Mouse (Mus musculus) left cerebral cortex, adult 8-10 months (tissue): ENCODE data around the gene Gm16223. TPM values are rescaled to one million over a fixed set of nuclear protein-coding genes. Genes with fewer than 3 reads are reported as not detected.
A peak's percentile ranks its signal among the peaks of the same experiment; 100 is the strongest.

Source experiments
- DNase-seq, 2 experiments: peaks; one replicate each; pipeline ENCODE4 v3.0.0; 2022; ENCODE audit warnings: low spot score in 2 of 2
- total RNA-seq, 4 experiments: library from RNA; stranded (reverse); gene quantifications; 2 replicates each; pipeline ENCODE4 v1.2.4; 2022

Gene Gm16223
- total RNA-seq = under 1 TPM in 3 of 4 experiments, not detected in 1; 0.13 to 0.21 (median 0.15) TPM

DNA sequence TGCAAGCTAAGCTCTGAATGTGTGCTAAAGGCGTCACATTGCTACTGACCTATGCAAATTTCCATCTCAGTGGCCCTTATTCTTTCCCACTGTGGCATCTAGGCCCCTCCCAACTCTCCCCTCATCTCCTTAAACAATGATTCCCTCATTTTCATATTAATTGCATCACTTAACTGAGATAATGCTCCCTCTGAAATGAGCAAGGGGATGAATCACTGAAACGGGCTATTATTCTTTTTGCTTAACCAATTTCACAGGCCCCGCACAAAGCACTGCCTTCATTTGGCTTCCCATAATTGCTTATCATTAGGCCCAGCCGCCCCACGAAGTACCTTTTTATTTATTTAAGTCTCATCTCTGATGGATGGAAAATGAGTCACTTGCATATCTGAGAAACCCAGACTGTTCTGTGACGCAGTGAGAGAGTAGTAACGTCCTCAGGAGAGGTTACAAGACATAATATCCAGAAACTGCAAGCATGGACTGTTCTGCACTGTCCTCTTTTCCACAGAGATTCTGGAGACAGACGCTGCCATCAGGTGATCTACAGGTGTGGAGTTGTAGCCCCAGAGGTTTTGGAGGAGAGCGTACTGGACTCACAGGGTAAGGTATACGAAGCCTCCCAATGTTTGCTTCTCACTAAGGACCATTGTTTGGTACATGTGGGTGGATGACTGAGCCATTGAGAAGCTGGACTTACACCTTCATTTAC, at the start of gene Gm16223:
Gene Gm16223, plus strand, starts transcription at position 485 of the 712 bp plus-strand sequence.
- no peak for DNase-seq

- no peak for DNase-seq
These were observed 45.7 kb upstream of the Gm16223 start for GRCm38 (mm10) chr5:42022029-42022428.

DNA sequence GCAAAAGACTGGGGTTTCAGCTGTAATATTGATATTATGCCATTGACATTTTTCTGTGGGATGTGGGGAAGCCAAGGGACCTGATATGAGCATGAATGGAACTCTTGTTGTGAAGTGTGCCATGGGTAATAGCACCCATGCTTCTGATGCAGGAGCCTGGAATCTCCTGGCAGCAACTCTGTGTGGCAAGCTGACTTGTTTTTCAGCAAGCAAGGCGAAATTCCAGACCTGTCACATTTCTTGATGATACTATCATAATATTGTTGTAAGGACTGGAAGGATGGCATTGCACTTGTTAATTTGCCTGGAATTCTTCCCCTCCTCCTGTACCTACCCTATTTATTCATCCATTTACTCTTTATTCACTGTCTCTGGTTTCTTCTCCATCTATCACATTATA, 44.2 kb upstream of the Gm16223 start:
- no peak for DNase-seq

- no peak for DNase-seq
These were observed 31.2 kb upstream of the Gm16223 start for GRCm38 (mm10) chr5:42036388-42037082.

DNA sequence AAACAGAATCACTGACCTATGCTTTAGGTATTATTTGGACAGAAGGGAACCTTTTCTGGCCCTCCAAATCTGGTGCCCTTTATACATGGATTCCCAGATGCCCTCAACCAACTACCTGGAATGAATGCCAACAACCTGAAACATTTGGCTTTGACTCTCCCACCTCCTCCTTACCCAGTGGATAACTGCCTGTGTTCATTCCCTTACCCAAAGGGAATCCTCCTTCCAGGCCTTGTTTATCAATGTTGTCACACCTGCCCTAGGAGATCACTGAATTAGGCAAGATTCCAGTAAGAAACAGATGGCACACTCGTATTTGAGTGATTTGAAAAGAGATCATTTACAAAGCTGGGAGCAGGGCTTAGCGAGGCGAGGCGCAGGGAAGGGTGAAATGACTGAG, 13.1 kb upstream of the Gm16223 start:
- DNase-seq = no peak

GRCm38 (mm10) chr5:42055151-42055550, 12.6 kb upstream of the Gm16223 start:
- no peak for DNase-seq

GRCm38 (mm10) chr5:42065090-42065489, 2.7 kb upstream of the Gm16223 start:
- no peak for DNase-seq

DNA sequence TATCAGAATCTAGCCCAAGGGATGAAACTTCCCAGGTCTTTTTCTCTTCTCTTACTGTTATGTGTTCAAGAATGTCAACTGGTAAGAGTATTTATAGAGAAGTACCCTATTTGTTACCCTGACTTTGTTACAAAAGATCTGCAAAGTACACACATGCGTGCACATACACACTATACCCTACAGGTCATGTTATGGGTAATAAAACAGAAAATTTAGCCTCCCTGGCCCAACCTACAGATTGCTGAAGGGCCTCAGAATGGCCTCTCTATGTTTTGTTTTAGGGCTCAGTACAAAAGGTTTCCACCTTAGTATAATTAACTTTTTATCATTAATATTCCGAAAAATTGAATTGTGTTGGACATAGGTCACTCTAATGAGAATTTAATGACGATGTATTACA, 685 bp upstream of the Gm16223 start:
- DNase-seq = no peak

- DNase-seq = no peak
These were observed 424 bp downstream of the Gm16223 start for GRCm38 (mm10) chr5:42068188-42068579.

- no peak for DNase-seq
These were observed 49.0 kb downstream of the Gm16223 start for GRCm38 (mm10) chr5:42116586-42117346.

GRCm38 (mm10) chr5:42125562-42125961, 57.8 kb downstream of the Gm16223 start:
- DNase-seq = no peak

DNA sequence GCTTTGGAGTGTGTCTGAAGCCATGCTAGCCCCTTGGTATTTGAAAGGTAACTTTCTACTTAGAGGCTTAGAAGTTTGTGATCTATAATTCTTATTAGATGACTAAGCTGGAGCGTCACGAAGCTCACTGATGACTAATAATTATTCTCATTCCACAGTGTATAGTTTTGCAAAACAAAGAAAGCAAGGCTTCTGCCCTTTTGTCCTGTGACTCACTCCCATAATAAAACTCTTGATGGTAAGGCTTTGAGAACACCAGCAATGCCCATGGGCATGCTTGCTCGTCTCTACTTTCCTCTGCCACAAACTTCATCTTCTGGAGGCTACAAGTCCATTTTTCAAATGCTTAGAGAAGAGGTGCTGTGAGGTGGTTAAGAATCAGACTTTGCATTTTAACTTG, 87.9 kb downstream of the Gm16223 start:
- no peak for DNase-seq

DNA sequence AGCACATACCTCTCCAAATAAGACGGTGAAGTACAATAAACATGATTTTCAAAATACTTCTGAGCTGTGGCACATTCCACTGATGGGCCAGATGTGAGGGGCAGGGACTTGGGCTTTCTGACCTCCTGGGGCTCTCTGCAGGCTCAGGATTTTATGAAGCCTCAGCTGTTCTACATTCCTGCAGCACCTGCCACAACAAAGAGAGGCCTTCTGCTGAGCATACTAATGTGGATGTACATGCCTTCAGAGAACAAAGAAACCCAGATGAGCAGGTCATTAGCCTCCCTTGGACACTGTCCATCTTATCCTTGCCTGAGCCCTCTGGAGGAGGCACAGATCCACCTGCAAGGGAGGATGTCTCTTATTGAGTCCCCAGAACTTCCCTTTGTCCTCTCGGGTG, 97.0 kb downstream of the Gm16223 start:
- no peak for DNase-seq

DNA sequence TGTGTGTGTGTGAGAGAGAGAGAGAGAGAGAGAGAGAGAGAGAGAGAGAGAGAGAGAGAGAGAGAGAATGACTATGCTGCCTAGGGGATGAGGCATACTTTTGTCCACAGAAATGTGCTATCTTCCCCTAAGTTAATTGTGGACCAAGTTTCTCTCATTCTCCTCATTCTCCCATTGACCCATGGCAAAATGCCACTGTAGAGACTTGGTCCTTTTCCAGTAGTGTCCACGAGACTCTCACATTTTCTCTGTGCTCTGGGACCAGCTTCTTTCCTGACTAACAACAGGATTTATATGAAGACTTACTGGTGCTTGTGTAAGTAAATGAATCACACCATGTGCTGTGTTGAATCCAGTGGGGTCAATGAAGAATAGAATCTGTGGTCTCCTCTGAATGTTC, 98.6 kb downstream of the Gm16223 start:
- no peak for DNase-seq

DNA sequence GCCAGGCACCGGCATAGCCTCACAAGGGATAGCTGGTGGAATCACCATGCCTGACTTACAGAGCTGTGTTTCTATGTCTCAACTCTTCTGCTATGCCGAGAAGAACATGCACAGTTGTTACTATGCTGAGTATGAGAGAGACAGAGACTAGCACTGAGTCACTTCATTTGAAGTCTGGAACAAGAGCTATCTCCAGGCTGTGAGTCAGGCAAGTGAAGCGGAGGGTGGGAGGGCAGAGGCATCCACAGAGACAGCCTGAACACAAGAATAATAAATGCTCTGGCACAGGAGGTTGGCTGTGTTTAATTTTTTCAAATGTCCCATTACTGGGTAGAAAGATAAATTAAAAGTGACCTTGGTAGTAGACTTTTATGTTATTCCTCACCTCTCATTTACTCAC, 100.3 kb downstream of the Gm16223 start:
- DNase-seq = peak in 1 of 2 experiments; percentile 69

- no peak for DNase-seq
These were observed 101.0 kb downstream of the Gm16223 start for GRCm38 (mm10) chr5:42168785-42169184.

DNA sequence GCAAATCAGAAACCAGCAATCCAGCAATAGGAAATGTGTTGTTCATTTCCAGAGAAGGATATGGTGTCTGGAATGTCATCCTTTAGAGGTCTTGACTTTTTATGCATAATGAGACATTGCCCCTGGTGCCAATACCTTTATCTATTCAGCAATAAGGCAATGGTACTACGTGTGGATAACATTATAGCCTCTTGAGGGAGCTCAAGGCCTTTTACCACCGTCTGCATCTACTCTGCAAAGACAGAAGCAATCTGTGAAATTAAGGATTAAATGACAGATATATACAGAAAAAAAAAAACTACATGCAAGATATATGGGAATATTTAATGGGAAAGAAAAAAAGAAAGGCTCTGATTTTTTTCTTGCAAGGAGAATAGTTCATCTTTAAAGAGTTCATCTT, 106.3 kb downstream of the Gm16223 start:
- DNase-seq = no peak

DNA sequence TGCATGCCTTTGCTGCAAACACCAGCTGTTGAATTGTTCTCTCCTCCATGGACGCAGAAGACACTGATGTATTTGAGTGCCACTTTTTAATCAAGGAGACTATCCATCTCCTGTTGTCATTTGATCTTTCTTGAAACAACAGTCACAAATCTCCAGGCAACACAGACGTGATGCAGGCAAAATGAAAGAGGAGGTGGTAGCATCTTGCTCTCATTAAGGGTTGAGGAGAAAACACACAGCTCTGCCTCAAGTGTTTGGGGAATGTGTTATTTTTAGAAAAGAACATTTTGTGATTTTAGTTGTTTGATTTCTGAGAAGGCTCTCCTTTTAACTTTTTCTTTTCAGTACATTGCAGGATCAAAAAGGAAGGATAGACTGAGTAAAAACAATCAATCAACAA, 107.7 kb downstream of the Gm16223 start:
- DNase-seq = no peak

- no peak for DNase-seq
These were observed 130.7 kb downstream of the Gm16223 start for GRCm38 (mm10) chr5:42198493-42198892.

DNA sequence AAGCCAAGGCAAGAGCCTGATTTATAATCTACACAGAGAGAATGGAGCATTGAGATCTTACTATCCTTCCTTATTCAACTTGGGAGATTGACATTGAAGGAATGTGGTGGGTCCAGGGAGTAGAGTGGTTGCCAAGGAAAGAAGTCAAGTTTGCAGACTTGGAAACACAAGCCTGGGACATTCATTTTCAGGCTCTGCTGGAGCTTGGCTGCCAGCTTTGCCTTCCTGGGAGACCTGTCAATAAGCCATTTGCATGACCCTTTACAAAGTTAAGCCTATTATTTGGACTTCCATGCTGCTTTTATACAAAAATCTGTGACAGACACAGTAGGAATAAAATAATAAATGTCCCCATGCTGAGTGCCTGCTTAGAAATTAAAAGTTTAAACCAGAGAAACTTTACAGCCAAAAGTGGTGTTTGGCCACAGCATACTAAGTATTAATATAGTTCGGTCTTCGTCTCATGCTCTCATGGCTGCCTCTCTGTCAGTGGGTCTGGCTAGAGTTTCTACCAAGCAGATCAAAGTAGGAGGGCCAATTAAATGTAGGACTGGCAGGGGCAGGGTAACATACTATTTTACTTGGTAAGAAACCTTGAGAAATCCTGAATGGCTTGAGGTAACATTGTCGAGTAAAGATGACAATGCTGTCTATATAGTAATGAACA, 139.8 kb downstream of the Gm16223 start:
- no peak for DNase-seq

DNA sequence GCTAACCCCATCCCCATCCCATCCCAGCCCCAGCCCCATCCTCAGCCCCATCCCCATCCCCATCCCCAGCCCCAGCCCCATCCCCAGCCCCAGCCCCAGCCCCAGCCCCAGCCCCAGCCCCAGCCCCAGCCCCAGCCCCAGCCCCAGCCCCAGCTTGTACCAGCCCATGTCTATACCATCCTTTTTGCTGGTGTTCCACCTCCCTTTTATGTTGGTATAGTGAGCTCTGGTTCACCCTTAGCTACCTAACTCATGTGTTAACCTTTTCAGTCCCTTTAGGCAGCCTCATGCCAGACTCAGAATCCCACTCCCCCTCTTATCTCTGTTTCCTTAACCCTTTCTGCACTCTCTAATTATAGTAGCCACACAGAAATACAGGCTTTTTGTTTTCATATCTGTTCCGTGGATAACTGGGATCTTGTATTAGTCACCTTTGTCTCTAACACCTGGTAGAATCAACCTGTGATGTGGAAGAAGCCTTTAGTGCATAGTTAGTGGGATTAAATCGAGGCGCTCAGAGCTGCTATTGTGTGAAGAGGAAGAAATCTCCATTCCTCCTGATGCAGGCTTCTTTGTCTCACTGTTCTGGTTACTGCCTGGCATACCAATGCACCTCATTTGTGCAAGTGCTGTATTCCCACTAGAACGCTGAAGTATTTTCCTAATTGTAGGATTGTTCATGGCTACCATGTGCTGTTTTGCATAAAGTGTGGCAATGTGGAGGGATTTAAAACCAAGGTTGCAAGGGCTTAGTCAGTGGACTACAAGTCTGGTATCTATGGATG, 144.0 kb downstream of the Gm16223 start:
- DNase-seq = no peak
